Mouse (Mus musculus): ENCODE data around the gene Gas2l1. TPM values are rescaled to one million over a fixed set of nuclear protein-coding genes. Genes with fewer than 3 reads are reported as not detected.

Gas2l1 gene
- polyA plus RNA-seq, 1 experiment from 2014 or later, result 20.2 TPM

Small RNAs within 50 kb of the gene (microRNA-seq; reads per million reads assigned to microRNA genes)
- gene Gm47296, result not detected

Other genes starting within 250 kb of the Gas2l1 start
- gene Nf2, start 215.8 kb downstream of the Gas2l1 start, polyA plus RNA-seq (2015; fragmentation: Nextera tagmentation; extraction: Ambion mirVana), result 64.4 and 67.0 TPM in 2 replicates
- gene Nipsnap1, start 191.4 kb downstream of the Gas2l1 start, polyA plus RNA-seq (2015; fragmentation: Nextera tagmentation; extraction: Ambion mirVana), result 134 and 142 TPM in 2 replicates
- 55.9 and 57.3 TPM in 2 replicates for gene Thoc5, start 170.0 kb downstream of the Gas2l1 start, polyA plus RNA-seq (2015; fragmentation: Nextera tagmentation; extraction: Ambion mirVana)
- 3.1 and 3.4 TPM in 2 replicates for gene Nefh, start 117.3 kb downstream of the Gas2l1 start, polyA plus RNA-seq (2015; fragmentation: Nextera tagmentation; extraction: Ambion mirVana)
- gene Ap1b1, start 78.5 kb downstream of the Gas2l1 start, polyA plus RNA-seq (2015; fragmentation: Nextera tagmentation; extraction: Ambion mirVana), result 86.8 and 92.2 TPM in 2 replicates
- 0.84 and 1.2 TPM in 2 replicates for gene Rasl10a, start 7.2 kb downstream of the Gas2l1 start, polyA plus RNA-seq (2015; fragmentation: Nextera tagmentation; extraction: Ambion mirVana)
- 30.9 and 35.6 TPM in 2 replicates for gene Rhbdd3, start 33.6 kb upstream of the Gas2l1 start, polyA plus RNA-seq (2015; fragmentation: Nextera tagmentation; extraction: Ambion mirVana)
- 670 and 686 TPM in 2 replicates for gene Ewsr1, start 33.9 kb upstream of the Gas2l1 start, polyA plus RNA-seq (2015; fragmentation: Nextera tagmentation; extraction: Ambion mirVana)
- gene Emid1, start 86.9 kb upstream of the Gas2l1 start, polyA plus RNA-seq (2015; fragmentation: Nextera tagmentation; extraction: Ambion mirVana), result 13.8 and 15.9 TPM in 2 replicates
- gene Kremen1, start 196.2 kb upstream of the Gas2l1 start, polyA plus RNA-seq (2015; fragmentation: Nextera tagmentation; extraction: Ambion mirVana), result 6.5 and 7.5 TPM in 2 replicates